Mouse (Mus musculus) heart, embryonic 14.5 days (tissue): ENCODE measurements at regions not wholly inside any gene's neighbourhood (a gene's known extent, or its start where the extent isn't known, plus 50 kb on each side); places are given as distances from the start of the nearest gene placed in this dataset.

Experiments used
- ATAC-seq: fragments of 200-750 bp; cut with Nextera tagmentation; 2 replicates; pipeline ENCODE4 v1.8.0; 2017; ENCODE audit warnings: low read depth, moderate TSS enrichment; ENCODE audit not compliant: insufficient number of reproducible peaks, insufficient read depth, low FRiP score
- H3K27ac ChIP-seq, 2 experiments: fragments of 200-500 bp in 1 of 2; fragments of 300-500 bp in 1 of 2; sonication (generic) in 1 of 2; replicated peaks in 1 of 2; 2 replicates each; pipeline ENCODE4 v1.5.1; 2012 to 2014; ENCODE audit warnings: low read depth in 2 of 2, low read length in 2 of 2, control low read depth in 1 of 2, mild to moderate bottlenecking in 1 of 2, mixed read lengths in 1 of 2; ENCODE audit not compliant: control insufficient read depth in 1 of 2, insufficient read depth in 1 of 2
- H3K27me3 ChIP-seq: fragments of 300-500 bp; sonication (generic); 2 replicates; pipeline ENCODE4 v1.6.1; 2014; ENCODE audit warnings: mild to moderate bottlenecking, low read length, control low read depth; ENCODE audit not compliant: control insufficient read depth, insufficient read depth
- H3K36me3 ChIP-seq: fragments of 300-500 bp; sonication (generic); 2 replicates; pipeline ENCODE4 v1.6.1; 2014; ENCODE audit warnings: mild to moderate bottlenecking, control low read depth, low read length, mixed read lengths; ENCODE audit not compliant: control insufficient read depth, insufficient read depth
- H3K4me1 ChIP-seq, 2 experiments: fragments of 200-500 bp in 1 of 2; fragments of 300-500 bp in 1 of 2; sonication (generic) in 1 of 2; 2 replicates each; pipeline ENCODE4 v1.6.1; 2012 to 2014; ENCODE audit warnings: low read length in 2 of 2, control low read depth in 1 of 2, mixed read lengths in 1 of 2; ENCODE audit not compliant: control insufficient read depth in 2 of 2, insufficient read depth in 2 of 2
- H3K4me2 ChIP-seq: fragments of 300-500 bp; sonication (generic); 2 replicates; pipeline ENCODE4 v1.6.1; 2014; ENCODE audit warnings: mild to moderate bottlenecking, low read length
- H3K4me3 ChIP-seq, 2 experiments: fragments of 200-500 bp in 1 of 2; fragments of 300-500 bp in 1 of 2; sonication (generic) in 1 of 2; 2 replicates each; pipeline ENCODE4 v1.5.1; 2012 to 2014; ENCODE audit warnings: low read length in 2 of 2, mild to moderate bottlenecking in 2 of 2, control low read depth in 1 of 2, low read depth in 1 of 2, moderate library complexity in 1 of 2; ENCODE audit not compliant: control insufficient read depth in 1 of 2, insufficient read depth in 1 of 2
- H3K9ac ChIP-seq: fragments of 300-500 bp; sonication (generic); 2 replicates; pipeline ENCODE4 v1.6.1; 2014; ENCODE audit warnings: mild to moderate bottlenecking, low read length
- H3K9me3 ChIP-seq: fragments of 300-500 bp; sonication (generic); 2 replicates; pipeline ENCODE4 v1.6.1; 2016; ENCODE audit warnings: low read length, control low read depth; ENCODE audit not compliant: control insufficient read depth
- WGBS: fragments of 180-500 bp; shearing (Covaris S2); extraction: QIAGEN DNeasy Blood & Tissue Kit; methylation state at CpG from one replicate; pipeline ENCODE4 v1.1.7; 2014; 5-methylcytosine and 5-hydroxymethylcytosine counted together

DNA sequence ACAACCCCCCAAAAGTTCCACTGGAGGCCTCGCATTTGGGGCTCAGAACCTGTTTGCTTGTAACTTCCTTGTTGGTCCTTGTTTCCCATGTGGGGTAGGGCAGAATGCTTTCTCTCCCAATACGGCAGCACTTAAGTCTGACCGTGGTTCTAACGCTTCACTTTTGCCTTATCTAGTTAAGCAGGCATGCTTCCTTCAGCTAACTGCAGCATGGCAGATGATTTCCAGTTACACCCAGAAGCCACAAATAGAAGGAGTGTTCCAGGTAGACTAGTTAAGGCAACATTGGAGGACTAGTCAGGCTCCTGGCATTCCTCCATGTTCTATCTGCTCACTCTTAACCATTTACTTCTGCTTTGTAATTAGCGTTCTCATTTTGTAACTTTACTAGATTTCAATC lies 144.4 kb upstream of the Atp1b1 start:
- Histone ChIP-seq H3K27ac (no peak overlapping the region), H3K27me3 (no peaks in the 10 kb centered on the region), H3K4me3 (no peak overlapping the region), H3K9ac (no peak overlapping the region), H3K4me2 (no peak overlapping the region), H3K36me3 (no peaks in the 10 kb centered on the region), H3K4me1 (no peaks in the 10 kb centered on the region), H3K9me3 (no peaks in the 10 kb centered on the region)
- no peak for ATAC-seq
- WGBS: 51% methylated on average over 5 of the region's 5 CpGs

DNA sequence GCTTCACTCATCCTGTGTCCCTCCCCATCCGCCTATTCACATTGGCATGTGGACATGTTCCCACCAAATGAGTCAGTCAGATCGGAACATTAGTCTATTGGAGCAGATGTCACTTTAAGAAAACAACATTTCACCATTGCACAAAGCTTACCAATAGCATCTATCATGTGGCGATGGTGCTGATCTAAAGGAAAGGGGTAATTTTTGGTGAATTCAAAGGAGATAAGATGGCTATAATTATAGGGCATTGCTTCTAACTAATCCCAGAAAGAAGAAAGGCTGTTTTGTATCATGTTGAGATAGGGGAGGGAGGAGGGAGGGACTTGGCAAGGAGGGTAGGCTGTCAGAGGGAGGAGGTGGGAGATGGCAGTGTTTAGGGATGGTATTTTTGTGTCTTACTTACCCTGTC lies 132.1 kb upstream of the Atp1b1 start:
- ATAC-seq: no peak
- no peak overlapping the region for H3K9ac ChIP-seq
- 72% methylated on average over 3 of the region's 3 CpGs for WGBS
- H3K4me2 ChIP-seq: no peak overlapping the region
- H3K27me3 ChIP-seq: no peaks in the 10 kb centered on the region
- H3K27ac ChIP-seq: no peak overlapping the region
- H3K4me1 ChIP-seq: peaks cover 11 to 14% of the 10 kb centered on the region in 2 experiments
- H3K9me3 ChIP-seq: 0 out of 2 replicates have a peak, but pooled peaks cover 2% of the 10 kb centered on the region
- H3K36me3 ChIP-seq: no peaks in the 10 kb centered on the region
- H3K4me3 ChIP-seq: no peak overlapping the region

DNA sequence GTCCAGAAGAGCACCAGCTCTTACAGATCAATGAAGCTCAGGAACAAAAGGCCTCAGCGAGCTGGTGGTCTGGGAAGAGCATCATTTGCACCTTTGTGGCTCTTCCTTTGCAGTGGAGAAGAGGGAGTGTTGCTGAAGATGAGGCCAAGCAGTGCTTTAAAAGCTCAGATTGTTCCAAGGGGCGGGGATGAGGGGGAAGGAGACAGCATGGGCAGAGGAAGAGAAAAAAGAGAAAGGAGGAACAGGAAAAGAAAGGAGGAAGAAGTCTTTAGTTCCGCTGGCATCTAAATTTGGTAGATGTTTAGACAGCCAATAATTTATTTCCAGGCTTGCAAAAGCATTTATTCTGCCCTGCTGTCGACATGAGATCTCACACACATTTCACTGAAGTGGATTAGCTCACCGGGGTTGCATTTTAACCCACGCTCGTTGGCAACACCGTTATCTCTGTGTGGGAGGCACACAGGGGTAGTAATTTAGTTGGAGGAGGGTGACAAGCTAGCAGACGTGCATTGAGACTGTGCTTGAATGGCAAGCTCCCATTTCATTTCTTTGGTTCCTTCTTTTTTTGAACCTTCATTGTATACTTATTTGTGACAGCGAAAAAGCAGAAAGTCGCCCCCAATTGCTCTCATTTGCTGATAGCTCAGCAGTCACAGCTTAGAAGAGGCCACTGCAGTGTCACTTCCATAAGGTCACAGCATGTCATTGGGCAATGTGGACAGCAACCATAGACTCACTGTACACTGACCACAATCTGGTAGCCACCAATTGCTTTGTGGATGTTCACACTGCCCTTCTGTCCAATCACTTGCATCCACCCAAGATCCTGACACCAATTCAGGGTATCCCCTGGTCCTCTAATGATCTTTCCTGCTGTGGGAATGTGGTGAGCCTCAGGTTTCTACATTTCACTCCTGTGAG lies 128.2 kb upstream of the Atp1b1 start:
- 31% methylated on average over 11 of the region's 11 CpGs for WGBS
- Histone ChIP-seq H3K4me3 (no peak overlapping the region), H3K9me3 (no peaks in the 10 kb centered on the region), H3K36me3 (no peaks in the 10 kb centered on the region), H3K4me2 (peak overlapping the region; percentile 15; the same call in 1 of the 2 replicates), H3K27ac (peak overlapping the region; percentile 64 to 82), H3K9ac (no peak overlapping the region; the same call in 1 of the 2 replicates), H3K4me1 (peaks cover 11 to 14% of the 10 kb centered on the region in 2 experiments), H3K27me3 (no peaks in the 10 kb centered on the region)
- no peak for ATAC-seq

DNA sequence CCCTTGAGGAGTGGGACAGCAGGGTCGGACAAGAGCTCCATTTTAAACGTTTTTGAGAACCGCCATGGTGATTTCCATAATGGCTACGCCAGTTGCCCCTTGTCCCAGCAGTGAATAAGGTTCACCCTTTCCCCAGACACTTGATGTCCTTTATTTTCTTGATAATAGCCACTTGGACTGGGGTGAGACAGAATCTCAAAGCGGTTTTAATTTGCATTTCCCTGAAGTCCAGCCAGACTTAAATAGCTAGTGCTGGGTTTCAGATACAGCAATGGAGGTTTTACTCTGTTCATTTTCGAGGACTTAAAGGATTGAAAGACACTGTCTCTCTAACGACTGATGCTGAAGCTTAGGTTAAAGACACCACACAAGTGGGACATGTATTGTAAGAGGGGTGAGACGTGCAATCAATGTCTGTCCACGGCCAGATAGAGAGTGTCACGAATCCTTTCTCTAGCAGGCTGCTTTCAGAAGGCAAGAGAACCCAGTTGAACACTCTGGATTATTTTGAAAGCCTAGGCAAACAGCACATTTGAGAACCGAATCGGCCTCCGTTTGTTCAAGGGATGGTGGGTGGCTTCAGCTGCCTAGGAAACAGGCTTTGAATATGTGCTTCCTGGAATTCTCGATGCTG lies 118.8 kb upstream of the Atp1b1 start:
- no peaks in the 10 kb centered on the region for H3K9me3 ChIP-seq
- H3K36me3 ChIP-seq: no peaks in the 10 kb centered on the region
- H3K4me1 ChIP-seq: peaks cover 6 to 12% of the 10 kb centered on the region in 2 experiments
- ATAC-seq: no peak
- H3K9ac ChIP-seq: no peak overlapping the region
- no peak overlapping the region for H3K4me2 ChIP-seq
- no peaks in the 10 kb centered on the region for H3K27me3 ChIP-seq
- no peak overlapping the region for H3K4me3 ChIP-seq
- no peak overlapping the region for H3K27ac ChIP-seq
- 78% methylated on average over 14 of the region's 14 CpGs for WGBS

DNA sequence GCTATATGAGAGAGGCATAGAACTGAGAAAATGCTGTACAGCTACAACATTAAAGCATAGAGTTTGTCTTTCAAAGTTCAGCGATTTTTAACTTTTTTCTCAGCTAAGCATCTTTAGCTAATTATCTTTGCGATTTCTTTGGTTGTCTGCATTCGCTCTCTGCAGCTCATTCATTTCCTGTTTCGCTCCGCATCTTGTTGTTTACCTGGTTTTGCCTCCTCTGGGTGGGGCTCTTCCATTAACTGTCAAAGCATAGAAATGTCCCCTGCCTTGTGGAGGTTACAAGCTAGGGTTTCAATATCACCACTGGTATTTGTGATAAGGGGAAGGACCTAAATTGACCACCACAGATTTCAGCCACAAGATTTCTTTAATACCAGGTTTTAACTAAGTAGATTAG lies 115.5 kb upstream of the Atp1b1 start:
- Histone ChIP-seq H3K27ac (no peak overlapping the region), H3K4me2 (no peak overlapping the region), H3K36me3 (no peaks in the 10 kb centered on the region), H3K4me3 (no peak overlapping the region), H3K4me1 (peaks cover 14 to 36% of the 10 kb centered on the region in 2 experiments), H3K27me3 (no peaks in the 10 kb centered on the region), H3K9me3 (no peaks in the 10 kb centered on the region), H3K9ac (no peak overlapping the region)
- WGBS: 76% methylated on average over 5 of the region's 5 CpGs
- no peak for ATAC-seq

DNA sequence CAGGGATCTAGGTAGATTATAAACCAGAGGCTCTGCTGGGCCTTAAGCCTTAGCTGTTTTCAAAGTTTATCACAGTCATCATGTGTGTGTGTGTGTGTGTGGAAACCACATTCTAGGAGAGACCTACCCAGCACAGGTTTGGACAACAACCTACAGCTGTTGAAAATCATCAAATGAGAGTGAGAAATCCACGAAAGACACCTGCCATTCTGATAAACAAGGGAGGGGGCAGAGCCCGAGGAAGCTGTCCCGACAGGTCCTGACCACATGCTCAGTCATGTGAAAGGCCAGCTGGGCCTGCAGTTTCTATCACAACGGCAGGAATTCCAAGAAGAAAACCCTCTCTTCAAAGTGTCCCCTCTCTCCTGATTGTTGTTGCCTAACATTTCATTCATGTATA lies 114.0 kb upstream of the Atp1b1 start:
- Histone ChIP-seq H3K27ac (no peak overlapping the region), H3K27me3 (no peaks in the 10 kb centered on the region), H3K4me2 (no peak overlapping the region), H3K4me1 (peaks cover 14 to 36% of the 10 kb centered on the region in 2 experiments), H3K4me3 (no peak overlapping the region), H3K9ac (no peak overlapping the region), H3K9me3 (no peaks in the 10 kb centered on the region), H3K36me3 (no peaks in the 10 kb centered on the region)
- no peak for ATAC-seq
- WGBS: 30% methylated on average over 4 of the region's 4 CpGs

DNA sequence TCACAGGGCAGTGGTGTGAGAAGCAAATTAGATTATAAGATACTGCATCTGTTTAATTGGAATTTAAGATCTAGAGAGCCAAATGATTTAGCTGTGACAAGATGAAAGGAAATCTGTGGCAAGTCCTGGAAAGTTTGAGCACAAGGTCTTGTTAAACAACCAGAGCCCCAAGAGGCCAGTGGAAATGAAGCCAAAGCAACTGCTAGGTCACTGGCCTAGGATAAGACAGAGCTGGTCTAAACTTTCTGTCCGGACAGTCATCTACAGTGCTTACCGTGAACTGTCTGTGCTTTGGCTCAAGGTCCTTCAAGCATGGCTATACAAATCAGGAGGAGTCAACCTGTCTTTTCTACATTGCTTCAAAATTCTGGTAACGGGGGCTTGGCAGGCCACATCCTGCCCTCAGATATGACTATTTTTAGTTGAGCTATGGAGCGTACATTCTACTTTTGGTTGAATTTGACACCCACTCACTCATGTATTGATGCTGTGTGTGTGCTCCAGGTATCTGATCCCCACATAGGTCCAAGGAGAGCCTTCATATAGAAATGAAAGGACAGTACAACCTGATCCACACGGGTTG lies 113.4 kb upstream of the Atp1b1 start:
- Histone ChIP-seq H3K4me2 (no peak overlapping the region), H3K27ac (no peak overlapping the region), H3K4me3 (no peak overlapping the region), H3K4me1 (peaks cover 14 to 36% of the 10 kb centered on the region in 2 experiments), H3K36me3 (no peaks in the 10 kb centered on the region), H3K9me3 (no peaks in the 10 kb centered on the region), H3K27me3 (no peaks in the 10 kb centered on the region), H3K9ac (no peak overlapping the region)
- 58% methylated on average over 5 of the region's 5 CpGs for WGBS
- ATAC-seq: no peak
